Mouse (Mus musculus) stomach, embryonic 14.5 days (tissue): ENCODE results near the gene Slc16a13. TPM values are rescaled to one million over a fixed set of nuclear protein-coding genes. Genes with fewer than 3 reads are reported as not detected.
A peak's percentile ranks its signal among the peaks of the same experiment; 100 is the strongest.

Experiments used
- ATAC-seq: fragments of 200-750 bp; cut with Nextera tagmentation; 2 replicates; pipeline ENCODE4 v1.8.0; 2017; ENCODE audit warnings: low read depth, moderate TSS enrichment; ENCODE audit not compliant: insufficient number of reproducible peaks, insufficient read depth, low FRiP score
- H3K27ac ChIP-seq: fragments of 300-500 bp; sonication (generic); 2 replicates; pipeline ENCODE4 v1.5.1; 2014; ENCODE audit warnings: mild to moderate bottlenecking, low read length, moderate library complexity, mixed read lengths
- H3K27me3 ChIP-seq: fragments of 300-500 bp; sonication (generic); 2 replicates; pipeline ENCODE4 v1.6.1; 2014; ENCODE audit warnings: low read length, control low read depth, mixed read lengths; ENCODE audit not compliant: control insufficient read depth, insufficient read depth
- H3K36me3 ChIP-seq: fragments of 300-500 bp; sonication (generic); 2 replicates; pipeline ENCODE4 v1.6.1; 2014; ENCODE audit warnings: mild to moderate bottlenecking, control low read depth, low read length, moderate library complexity, mixed read lengths; ENCODE audit not compliant: control insufficient read depth, insufficient read depth
- H3K4me1 ChIP-seq: fragments of 300-500 bp; sonication (generic); 2 replicates; pipeline ENCODE4 v1.6.1; 2014; ENCODE audit warnings: low read length, control low read depth, mixed read lengths; ENCODE audit not compliant: control insufficient read depth, insufficient read depth
- H3K4me2 ChIP-seq: fragments of 300-500 bp; sonication (generic); replicated peaks from 2 replicates; pipeline ENCODE4 v1.6.1; 2014; ENCODE audit warnings: low read depth, low read length, control low read depth
- H3K4me3 ChIP-seq: fragments of 300-500 bp; sonication (generic); 2 replicates; pipeline ENCODE4 v1.5.1; 2014; ENCODE audit warnings: low read depth, low read length, control low read depth
- H3K9ac ChIP-seq: fragments of 300-500 bp; sonication (generic); replicated peaks from 2 replicates; pipeline ENCODE4 v1.6.1; 2014; ENCODE audit warnings: low read depth, mild to moderate bottlenecking, control low read depth, low read length, moderate library complexity, mixed read lengths
- H3K9me3 ChIP-seq: fragments of 300-500 bp; sonication (generic); 2 replicates; pipeline ENCODE4 v1.6.1; 2016; ENCODE audit warnings: low read depth, low read length, control low read depth; ENCODE audit not compliant: control insufficient read depth
- WGBS: fragments of 180-500 bp; shearing (Covaris S2); extraction: QIAGEN DNeasy Blood & Tissue Kit; methylation state at CpG from one replicate; pipeline ENCODE4 v1.1.7; 2014; 5-methylcytosine and 5-hydroxymethylcytosine counted together
- polyA plus RNA-seq: library from polyadenylated mRNA; unstranded; fragments of >200 nt; fragmentation: Nextera tagmentation; extraction: Ambion mirVana; gene quantifications from 2 replicates; pipeline ENCODE4 v1.2.1, GENCODE M21; 2014

The Slc16a13 gene
- polyA plus RNA-seq, 1 experiment from 2014 or later, result 5.6 TPM

- WGBS, result 13% methylated on average over 9 of the region's 9 CpGs
- Histone ChIP-seq H3K9me3 (no peaks in the 10 kb centered on the region), H3K4me3 (no peak overlapping the region), H3K27ac (no peak overlapping the region), H3K4me1 (peaks cover 5% of the 10 kb centered on the region; the same call in 1 of the 2 replicates), H3K4me2 (no peak overlapping the region), H3K9ac (no peak overlapping the region), H3K27me3 (peaks cover 22% of the 10 kb centered on the region), H3K36me3 (no peaks in the 10 kb centered on the region; the same call in 1 of the 2 replicates)
- no peak for ATAC-seq
Observed at GRCm38 (mm10) chr11:70212896-70213295, 8.0 kb downstream of the Slc16a13 start.

- no peak within 1 kb of the TSS for H3K27ac ChIP-seq
- H3K36me3 ChIP-seq, result no peaks in the 10 kb centered on the region; the same call in 1 of the 2 replicates
- ATAC-seq, result no peak
- peak within 1 kb of the TSS; percentile 25 for H3K4me3 ChIP-seq
- H3K27me3 ChIP-seq, result peaks cover 22% of the 10 kb centered on the region
- peak within 1 kb of the TSS; percentile 48 for H3K4me2 ChIP-seq
- H3K4me1 ChIP-seq, result peaks cover 5% of the 10 kb centered on the region; the same call in 1 of the 2 replicates
- whole genome bisulfite sequencing, result 57% methylated on average over 6 of the region's 6 CpGs
- no peak within 1 kb of the TSS for H3K9ac ChIP-seq
- H3K9me3 ChIP-seq, result no peaks in the 10 kb centered on the region
Observed at GRCm38 (mm10) chr11:70212423-70212822, 8.4 kb downstream of the Slc16a13 start, which contains the start of gene Slc16a11. Gene Slc16a11 (plus strand): TSS chr11:70212752.

GRCm38 (mm10) chr11:70211972-70212371, 8.9 kb downstream of the Slc16a13 start:
- WGBS, result 84% methylated on average over 6 of the region's 6 CpGs
- Histone ChIP-seq H3K4me3 (no peak overlapping the region), H3K27me3 (peaks cover 22% of the 10 kb centered on the region)

GRCm38 (mm10) chr11:70210681-70211080, 10.2 kb downstream of the Slc16a13 start:
- Histone ChIP-seq H3K36me3 (no peaks in the 10 kb centered on the region), H3K4me3 (no peak overlapping the region), H3K27ac (no peak overlapping the region), H3K4me1 (peaks cover 5% of the 10 kb centered on the region; the same call in 1 of the 2 replicates), H3K4me2 (no peak overlapping the region), H3K27me3 (peaks cover 17% of the 10 kb centered on the region), H3K9ac (no peak overlapping the region), H3K9me3 (no peaks in the 10 kb centered on the region)
- no peak for ATAC-seq
- WGBS, result 84% methylated on average over 2 of the region's 2 CpGs

More at GRCm38 (mm10) chr11:70211972-70212371, 8.9 kb downstream of the Slc16a13 start:
- no peak for ATAC-seq
- peaks cover 5% of the 10 kb centered on the region; the same call in 1 of the 2 replicates for H3K4me1 ChIP-seq
- no peak overlapping the region for H3K4me2 ChIP-seq
- H3K9me3 ChIP-seq, result no peaks in the 10 kb centered on the region
- no peak overlapping the region for H3K9ac ChIP-seq
- H3K36me3 ChIP-seq, result no peaks in the 10 kb centered on the region
- H3K27ac ChIP-seq, result no peak overlapping the region

GRCm38 (mm10) chr11:70208778-70209388, 12.0 kb downstream of the Slc16a13 start:
- no peak overlapping the region for H3K4me2 ChIP-seq

GRCm38 (mm10) chr11:70207283-70207682, 13.6 kb downstream of the Slc16a13 start:
- H3K36me3 ChIP-seq, result no peaks in the 10 kb centered on the region
- no peak overlapping the region for H3K4me3 ChIP-seq
- no peaks in the 10 kb centered on the region for H3K9me3 ChIP-seq
- no peak overlapping the region for H3K9ac ChIP-seq
- H3K27ac ChIP-seq, result no peak overlapping the region
- H3K27me3 ChIP-seq, result no peaks in the 10 kb centered on the region
- H3K4me1 ChIP-seq, result no peaks in the 10 kb centered on the region
- ATAC-seq, result no peak
- 75% methylated on average over 7 of the region's 7 CpGs for WGBS
- H3K4me2 ChIP-seq, result no peak overlapping the region

More at GRCm38 (mm10) chr11:70208778-70209388, 12.0 kb downstream of the Slc16a13 start:
- ATAC-seq, result no peak
- Histone ChIP-seq H3K27ac (no peak overlapping the region), H3K4me1 (no peaks in the 10 kb centered on the region), H3K36me3 (no peaks in the 10 kb centered on the region), H3K9ac (no peak overlapping the region), H3K27me3 (0 out of 2 replicates have a peak, but pooled peaks cover 5% of the 10 kb centered on the region), H3K9me3 (no peaks in the 10 kb centered on the region), H3K4me3 (no peak overlapping the region)
- WGBS, result 70% methylated on average over 5 of the region's 5 CpGs

GRCm38 (mm10) chr11:70206801-70207200, 14.1 kb downstream of the Slc16a13 start:
- Histone ChIP-seq H3K4me1 (no peaks in the 10 kb centered on the region), H3K36me3 (no peaks in the 10 kb centered on the region), H3K4me2 (no peak overlapping the region), H3K27me3 (no peaks in the 10 kb centered on the region), H3K9ac (no peak overlapping the region), H3K9me3 (no peaks in the 10 kb centered on the region), H3K27ac (no peak overlapping the region), H3K4me3 (no peak overlapping the region)
- WGBS, result 73% methylated on average over 2 of the region's 2 CpGs
- ATAC-seq, result no peak

GRCm38 (mm10) chr11:70201691-70202090, 19.2 kb downstream of the Slc16a13 start:
- no peak overlapping the region for H3K9ac ChIP-seq
- H3K27me3 ChIP-seq, result no peaks in the 10 kb centered on the region
- WGBS, result 33% methylated on average over 5 of the region's 5 CpGs
- no peak overlapping the region for H3K4me3 ChIP-seq
- H3K4me2 ChIP-seq, result no peak overlapping the region
- no peaks in the 10 kb centered on the region for H3K9me3 ChIP-seq
- ATAC-seq, result peak; percentile 42; the same call in 1 of the 2 replicates
- no peak overlapping the region for H3K27ac ChIP-seq
- no peaks in the 10 kb centered on the region for H3K36me3 ChIP-seq
- H3K4me1 ChIP-seq, result no peaks in the 10 kb centered on the region
